Comparison of ENCODE assay signal across 17 mouse cellular contexts in the genomic region with DNA sequence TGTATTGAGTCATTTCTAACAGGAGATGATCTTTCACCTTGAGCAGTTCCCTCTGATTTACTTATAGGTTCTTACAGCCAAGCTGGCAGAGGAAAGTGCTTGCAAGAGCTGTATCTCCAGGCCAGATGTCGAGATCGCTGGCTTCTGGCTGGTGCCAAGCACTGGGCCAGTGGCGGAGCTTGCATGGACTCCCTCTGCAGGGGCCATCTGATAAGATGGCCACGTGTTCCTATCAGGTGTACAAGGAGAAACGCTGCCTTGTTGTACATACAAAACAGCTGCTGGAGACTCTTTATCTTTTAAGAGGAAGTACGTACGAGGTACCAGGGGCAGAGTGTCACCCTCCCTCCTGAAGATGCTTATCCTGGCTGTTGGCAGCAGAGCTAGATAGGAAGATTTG.
DNase-seq lines count a peak whose midpoint lies in the region; ATAC-seq lines count a peak whose summit lies in the region.
"Had no signal": no experiment of that assay in that cellular context is flagged by ENCODE, and none has a peak within 500 bp of the region (broad histone marks: within the 10 kb centered on the region; RNA-seq: fewer than 3 reads in every experiment).

No protein-coding gene starts in this region.

- WGBS in liver, embryonic 13.5 days (ENCODE audit: insufficient replicate concordance) = 20% methylated on average over 7 of the region's 7 CpGs

- no peak overlapping the region for H3K27ac ChIP-seq in liver, embryonic 13.5 days
- H3K27ac ChIP-seq: embryonic facial prominence, embryonic 13.5 days; forebrain, embryonic 10.5 days; heart, adult 2 months; hindbrain, embryonic 13.5 days; limb, embryonic 15.5 days; macrophage; midbrain, embryonic 15.5 days had no signal

- H3K4me1 ChIP-seq in liver, embryonic 13.5 days (replicated peaks) = peaks cover 10% of the 10 kb centered on the region
- H3K4me1 ChIP-seq: hindbrain, embryonic 13.5 days; limb, embryonic 15.5 days; midbrain, embryonic 15.5 days had no signal

- ATAC-seq in liver, embryonic 13.5 days (ENCODE audit: low read depth) = peak; percentile 50
- ATAC-seq: midbrain, embryonic 15.5 days had no signal

- no peak overlapping the region for H3K4me3 ChIP-seq in liver, embryonic 13.5 days (replicated peaks)
- H3K4me3 ChIP-seq: embryonic facial prominence, embryonic 13.5 days; forebrain, embryonic 10.5 days; heart, adult 2 months; hindbrain, embryonic 13.5 days; limb, embryonic 15.5 days; midbrain, embryonic 15.5 days had no signal

- H3K9ac ChIP-seq in liver, embryonic 13.5 days = no peak overlapping the region
- H3K9ac ChIP-seq: embryonic facial prominence, embryonic 13.5 days; hindbrain, embryonic 13.5 days; limb, embryonic 15.5 days; midbrain, embryonic 15.5 days had no signal

- H3K4me2 ChIP-seq in liver, embryonic 13.5 days = no peak overlapping the region
- H3K4me2 ChIP-seq: embryonic facial prominence, embryonic 13.5 days; hindbrain, embryonic 13.5 days; limb, embryonic 15.5 days; midbrain, embryonic 15.5 days had no signal

- DNase-seq in thymus, postnatal 0 days (ENCODE audit: low spot score) = peak; percentile 43
- no peak for DNase-seq in thymus, postnatal 10 days (ENCODE audit: low spot score in 2 of 2)
- peak; percentile 46 for DNase-seq in brain, adult 2 months (ENCODE audit: low read depth, low spot score)
- no peak for DNase-seq in liver, embryonic 13.5 days
- DNase-seq in thymus, postnatal 25 days = peak; percentile 24
- DNase-seq in left cerebral cortex, adult 9 months (ENCODE audit: low spot score in 2 of 2) = no peak
- no peak for DNase-seq in spleen, postnatal 14 days (ENCODE audit: low spot score in 2 of 2)
- no peak for DNase-seq in kidney, adult 18-20 months
- DNase-seq: cerebellum, postnatal 25 days; heart, adult 2 months; kidney, adult 11 months had no signal

- H3K36me3 ChIP-seq in liver, embryonic 13.5 days = no peaks in the 10 kb centered on the region
- H3K36me3 ChIP-seq: midbrain, embryonic 15.5 days had no signal

- no peaks in the 10 kb centered on the region for H3K9me3 ChIP-seq in liver, embryonic 13.5 days (replicated peaks)
- H3K9me3 ChIP-seq: embryonic facial prominence, embryonic 13.5 days; forebrain, embryonic 10.5 days; hindbrain, embryonic 13.5 days; limb, embryonic 15.5 days; midbrain, embryonic 15.5 days had no signal

- no peaks in the 10 kb centered on the region for H3K27me3 ChIP-seq in liver, embryonic 13.5 days
- H3K27me3 ChIP-seq: embryonic facial prominence, embryonic 13.5 days; hindbrain, embryonic 13.5 days; limb, embryonic 15.5 days; midbrain, embryonic 15.5 days had no signal

Comparison
In these comparisons a context has a peak if more than half of its experiments do, and no peak if none do; other contexts are left out.
1. DNase-seq: peak in thymus, postnatal 0 days (single experiment), brain, adult 2 months (single experiment) and thymus, postnatal 25 days (single experiment); none in thymus, postnatal 10 days (0 of 2), liver, embryonic 13.5 days (single experiment), left cerebral cortex, adult 9 months (0 of 2), spleen, postnatal 14 days (0 of 2) and kidney, adult 18-20 months (single experiment).